ENCODE assay signal across 8 mouse cellular contexts in genomic region chr6:114889971-114890370, GRCm38 (mm10).
DNase-seq lines count a peak whose midpoint lies in the region; ATAC-seq and TF ChIP-seq lines count a peak whose summit lies in the region.
"Not testable (repeated sequence)": the region's sequence is repeated elsewhere in the genome, so short reads cannot be mapped to it uniquely, and the experiment has no call there.

No protein-coding gene starts in this region.

- not testable (repeated sequence) for H3K4me3 ChIP-seq in embryonic facial prominence, embryonic 14.5 days (ENCODE audit: low read depth, low read length); forebrain, postnatal 0 days (ENCODE audit: low read depth, low read length); heart, embryonic 14.5 days (ENCODE audit: control insufficient read depth in 1 of 2, insufficient read depth in 1 of 2, low read depth in 1 of 2, low read length in 2 of 2); hindbrain, embryonic 13.5 days; kidney, embryonic 15.5 days (replicated peaks); neural tube, embryonic 15.5 days (replicated peaks)
- peak overlapping the region; percentile 8; the same call in 1 of the 2 replicates for H3K4me3 ChIP-seq in liver, adult 2 months (ENCODE audit: insufficient read depth, low read depth, low read length)

- not testable (repeated sequence) for H3K9ac ChIP-seq in embryonic facial prominence, embryonic 14.5 days (ENCODE audit: low read depth, low read length); forebrain, postnatal 0 days; heart, embryonic 14.5 days (ENCODE audit: low read length); hindbrain, embryonic 13.5 days; kidney, embryonic 15.5 days; neural tube, embryonic 15.5 days (replicated peaks)
- peak overlapping the region; percentile 52 for H3K9ac ChIP-seq in liver, adult 2 months (ENCODE audit: low read depth, low read length)

- not testable (repeated sequence) for ATAC-seq in embryonic facial prominence, embryonic 14.5 days (ENCODE audit: low read depth); forebrain, postnatal 0 days; heart, embryonic 14.5 days (ENCODE audit: insufficient number of reproducible peaks, insufficient read depth, low FRiP score, low read depth); hindbrain, embryonic 13.5 days (ENCODE audit: low FRiP score); kidney, embryonic 15.5 days (replicated peaks; ENCODE audit: low FRiP score); neural tube, embryonic 15.5 days (ENCODE audit: low FRiP score)

- TF ChIP-seq POLR2A in liver, adult 2 months (IDR thresholded peaks at IDR 0.05; ENCODE audit: extremely low read depth, insufficient read depth, low read length) = not testable (repeated sequence)

- DNase-seq in 3T3-L1 (ENCODE audit: low read depth, low spot score) = peak; percentile 37
- DNase-seq in embryonic facial prominence, embryonic 14.5 days (ENCODE audit: low spot score); forebrain, postnatal 0 days; liver, adult 2 months (ENCODE audit: extremely low read depth, low read depth, low spot score): not testable (repeated sequence)

- peaks cover 70% of the 10 kb centered on the region for H3K4me1 ChIP-seq in embryonic facial prominence, embryonic 14.5 days (ENCODE audit: control insufficient read depth, insufficient read depth, low read length)
- H3K4me1 ChIP-seq in forebrain, postnatal 0 days (ENCODE audit: insufficient read depth) = peaks cover 40% of the 10 kb centered on the region
- H3K4me1 ChIP-seq in heart, embryonic 14.5 days (ENCODE audit: control insufficient read depth in 2 of 2, insufficient read depth in 2 of 2, low read length in 2 of 2) = peaks cover 64 to 93% of the 10 kb centered on the region in 2 experiments
- H3K4me1 ChIP-seq in hindbrain, embryonic 13.5 days (replicated peaks) = peaks cover 86% of the 10 kb centered on the region
- peaks cover 88% of the 10 kb centered on the region for H3K4me1 ChIP-seq in kidney, embryonic 15.5 days
- peaks cover 54% of the 10 kb centered on the region for H3K4me1 ChIP-seq in liver, adult 2 months (ENCODE audit: control insufficient read depth, insufficient read depth, low read length)
- H3K4me1 ChIP-seq in neural tube, embryonic 15.5 days = peaks cover 80% of the 10 kb centered on the region

- 0 out of 2 replicates have a peak overlapping the region, but pooled peaks have one; percentile 31 for H3K4me2 ChIP-seq in embryonic facial prominence, embryonic 14.5 days (ENCODE audit: low read depth, low read length)
- peak overlapping the region; percentile 25; the same call in 1 of the 2 replicates for H3K4me2 ChIP-seq in forebrain, postnatal 0 days (ENCODE audit: low read depth)
- H3K4me2 ChIP-seq in heart, embryonic 14.5 days (ENCODE audit: low read length) = 0 out of 2 replicates have a peak overlapping the region, but pooled peaks have one; percentile 28
- not testable (repeated sequence) for H3K4me2 ChIP-seq in hindbrain, embryonic 13.5 days; kidney, embryonic 15.5 days
- peak overlapping the region; percentile 30; the same call in 1 of the 2 replicates for H3K4me2 ChIP-seq in neural tube, embryonic 15.5 days

- H3K27me3 ChIP-seq in embryonic facial prominence, embryonic 14.5 days (replicated peaks; ENCODE audit: control insufficient read depth, insufficient read depth, low read length); forebrain, postnatal 0 days (ENCODE audit: insufficient read depth, low read length); heart, embryonic 14.5 days (ENCODE audit: control insufficient read depth, insufficient read depth, low read length); hindbrain, embryonic 13.5 days; kidney, embryonic 15.5 days; liver, adult 2 months (ENCODE audit: control insufficient read depth, insufficient read depth, low read length); neural tube, embryonic 15.5 days (replicated peaks): not testable (repeated sequence)

- peaks cover 52% of the 10 kb centered on the region for H3K79me2 ChIP-seq in liver, adult 2 months (ENCODE audit: control insufficient read depth, insufficient read depth, low read length)

- H3K36me3 ChIP-seq in embryonic facial prominence, embryonic 14.5 days (ENCODE audit: control insufficient read depth, insufficient read depth, low read length) = peaks cover 38% of the 10 kb centered on the region
- H3K36me3 ChIP-seq in forebrain, postnatal 0 days (ENCODE audit: insufficient read depth); hindbrain, embryonic 13.5 days; liver, adult 2 months (ENCODE audit: control insufficient read depth, insufficient read depth, low read length); neural tube, embryonic 15.5 days: not testable (repeated sequence)
- H3K36me3 ChIP-seq in heart, embryonic 14.5 days (ENCODE audit: control insufficient read depth, insufficient read depth, low read length) = peaks cover 32% of the 10 kb centered on the region
- peaks cover 25% of the 10 kb centered on the region for H3K36me3 ChIP-seq in kidney, embryonic 15.5 days

- 72% methylated on average over 3 of the region's 3 CpGs for WGBS in embryonic facial prominence, embryonic 14.5 days
- WGBS in forebrain, postnatal 0 days = 35% methylated on average over 3 of the region's 3 CpGs
- 77% methylated on average over 3 of the region's 3 CpGs for WGBS in heart, embryonic 14.5 days
- WGBS in hindbrain, embryonic 13.5 days = 49% methylated on average over 3 of the region's 3 CpGs
- 77% methylated on average over 3 of the region's 3 CpGs for WGBS in kidney, embryonic 15.5 days
- WGBS in liver, adult 2 months = 24% methylated on average over 3 of the region's 3 CpGs
- WGBS in neural tube, embryonic 15.5 days = 33% methylated on average over 3 of the region's 3 CpGs

- H3K9me3 ChIP-seq in embryonic facial prominence, embryonic 14.5 days (ENCODE audit: control insufficient read depth, low read length); forebrain, postnatal 0 days (ENCODE audit: low read length); heart, embryonic 14.5 days (ENCODE audit: control insufficient read depth, low read length); hindbrain, embryonic 13.5 days; kidney, embryonic 15.5 days (replicated peaks); neural tube, embryonic 15.5 days (replicated peaks): not testable (repeated sequence)

- peak overlapping the region; percentile 78; the same call in 1 of the 2 replicates for H3K27ac ChIP-seq in embryonic facial prominence, embryonic 14.5 days (replicated peaks; ENCODE audit: low read depth, low read length)
- not testable (repeated sequence) for H3K27ac ChIP-seq in forebrain, postnatal 0 days (ENCODE audit: low read depth, low read length)
- H3K27ac ChIP-seq in heart, embryonic 14.5 days (replicated peaks in 1 of 2; ENCODE audit: control insufficient read depth in 1 of 2, insufficient read depth in 1 of 2, low read depth in 2 of 2, low read length in 2 of 2) = peak overlapping the region; percentile 34 to 67; a peak in 2 of 4 replicates
- peak overlapping the region; percentile 72 for H3K27ac ChIP-seq in hindbrain, embryonic 13.5 days
- 0 out of 2 replicates have a peak overlapping the region, but pooled peaks have one; percentile 54 for H3K27ac ChIP-seq in kidney, embryonic 15.5 days
- H3K27ac ChIP-seq in liver, adult 2 months (replicated peaks; ENCODE audit: insufficient read depth, low read depth, low read length) = peak overlapping the region; percentile 97
- H3K27ac ChIP-seq in neural tube, embryonic 15.5 days (replicated peaks) = peak overlapping the region; percentile 80; the same call in 1 of the 2 replicates

- TF ChIP-seq CTCF in forebrain, postnatal 0 days (IDR thresholded peaks at IDR 0.05; ENCODE audit: low read depth); liver, adult 2 months (IDR thresholded peaks at IDR 0.05; ENCODE audit: low read depth, low read length): not testable (repeated sequence)
